Mouse (Mus musculus) kidney, adult 2 months (tissue): ENCODE data around the gene Higd1b. TPM values are rescaled to one million over a fixed set of nuclear protein-coding genes. Genes with fewer than 3 reads are reported as not detected.

ENCODE experiments used
- DNase-seq: peaks from one replicate; pipeline ENCODE4 v3.0.0; 2021
- H3K27ac ChIP-seq: fragments of 200-500 bp; 2 replicates; pipeline ENCODE4 v1.5.1; 2012; ENCODE audit warnings: low read depth, low read length, control low read depth, inconsistent platforms; ENCODE audit not compliant: insufficient read depth
- H3K27me3 ChIP-seq: fragments of 200-500 bp; replicated peaks from 2 replicates; pipeline ENCODE4 v1.6.1; 2012; ENCODE audit warnings: mild to moderate bottlenecking, moderate library complexity, low read length, inconsistent platforms; ENCODE audit not compliant: control insufficient read depth, insufficient read depth
- H3K36me3 ChIP-seq: fragments of 200-500 bp; 2 replicates; pipeline ENCODE4 v1.6.1; 2012; ENCODE audit warnings: mild to moderate bottlenecking, moderate library complexity, low read length, inconsistent platforms; ENCODE audit not compliant: control insufficient read depth, insufficient read depth
- H3K4me1 ChIP-seq: fragments of 200-500 bp; 2 replicates; pipeline ENCODE4 v1.6.1; 2011; ENCODE audit warnings: low read length; ENCODE audit not compliant: control insufficient read depth, insufficient read depth
- H3K4me3 ChIP-seq: fragments of 200-500 bp; 2 replicates; pipeline ENCODE4 v1.5.1; 2011; ENCODE audit warnings: mild to moderate bottlenecking, low read depth, low read length, control low read depth; ENCODE audit not compliant: insufficient read depth
- CTCF ChIP-seq: fragments of 200-500 bp; conservative IDR thresholded peaks from 2 replicates; pipeline ENCODE4 v1.5.1; 2011; ENCODE audit warnings: low read depth, mild to moderate bottlenecking, control low read depth, low read length, moderate library complexity, mixed read lengths; ENCODE audit not compliant: insufficient read depth, insufficient read length
- POLR2A ChIP-seq: fragments of 200-500 bp; IDR thresholded peaks from one replicate; pipeline ENCODE4 v1.6.1; 2011; ENCODE audit warnings: low read depth, low read length, control low read depth
- WGBS: fragments of 180-500 bp; shearing (Covaris S2); methylation state at CpG from one replicate; pipeline ENCODE4 v1.1.7; 2018; 5-methylcytosine and 5-hydroxymethylcytosine counted together
- polyA plus RNA-seq: library from polyadenylated mRNA; depleted of rRNA; stranded (reverse); fragments of >200 nt; gene quantifications from 2 replicates; pipeline ENCODE4 v1.2.3, GENCODE M21; 2012; rRNA removed

Gene Higd1b
- polyA plus RNA-seq, 1 experiment, result 4.1 TPM

DNA sequence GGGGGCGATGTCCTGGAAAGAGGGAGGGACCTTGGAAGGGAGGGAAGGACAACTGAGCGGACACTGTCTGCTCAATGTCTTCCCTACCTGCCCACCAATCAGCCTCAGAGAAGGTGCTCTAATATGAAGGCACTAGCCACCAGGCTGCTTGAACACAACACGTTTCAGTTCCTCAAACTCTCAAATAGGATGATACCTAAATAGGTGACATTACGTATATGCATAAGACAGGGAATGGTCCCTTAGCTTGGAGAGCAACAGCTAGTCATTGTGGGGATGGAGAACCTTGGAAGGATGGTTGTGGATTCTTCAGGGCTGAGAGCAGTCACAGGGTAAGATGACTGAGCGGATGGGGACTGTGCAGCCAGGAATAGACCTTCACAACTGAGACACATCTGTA lies 51.8 kb downstream of the Higd1b start:
- H3K36me3 ChIP-seq, result no peaks in the 10 kb centered on the region
- no peak overlapping the region for H3K4me3 ChIP-seq
- TF ChIP-seq POLR2A, result no peak
- TF ChIP-seq CTCF, result no peak
- no peaks in the 10 kb centered on the region for H3K27me3 ChIP-seq
- no peaks in the 10 kb centered on the region for H3K4me1 ChIP-seq
- 78% methylated on average over 5 of the region's 5 CpGs for WGBS
- no peak for DNase-seq
- H3K27ac ChIP-seq, result no peak overlapping the region

Other genes with a start within 250 kb of the Higd1b start
- gene Fzd2, start 231.5 kb upstream of the Higd1b start, polyA plus RNA-seq, result 8.5 and 12.2 TPM in 2 replicates
- gene Meioc, start 172.1 kb upstream of the Higd1b start, polyA plus RNA-seq, result not detected in 2 replicates
- gene Ccdc43, start 138.1 kb upstream of the Higd1b start, polyA plus RNA-seq, result 6.7 and 8.4 TPM in 2 replicates
- 5.0 and 5.2 TPM in 2 replicates for gene Adam11, start 74.4 kb upstream of the Higd1b start, polyA plus RNA-seq
- 4.9 and 5.1 TPM in 2 replicates for gene Gjc1, start 16.1 kb upstream of the Higd1b start, polyA plus RNA-seq
- 76.4 and 81.0 TPM in 2 replicates for gene Eftud2, start 45.1 kb downstream of the Higd1b start, polyA plus RNA-seq
- 0.88 and 1.5 TPM in 2 replicates for gene Ccdc103, start 45.4 kb downstream of the Higd1b start, polyA plus RNA-seq
- gene Fam187a, start 49.3 kb downstream of the Higd1b start, polyA plus RNA-seq, result not detected in 2 replicates
- gene Gfap, start 65.1 kb downstream of the Higd1b start, polyA plus RNA-seq, result 0.16 and 0.18 TPM in 2 replicates
- gene Kif18b, start 89.3 kb downstream of the Higd1b start, polyA plus RNA-seq, result 0.22 and 0.27 TPM in 2 replicates
- gene C1ql1, start 110.8 kb downstream of the Higd1b start, polyA plus RNA-seq, result 0.38 and 0.39 TPM in 2 replicates
- gene Nmt1, start 192.3 kb downstream of the Higd1b start, polyA plus RNA-seq, result 45.3 and 49.7 TPM in 2 replicates
- 49.5 and 51.3 TPM in 2 replicates for gene Dcakd, start 192.5 kb downstream of the Higd1b start, polyA plus RNA-seq